Mouse (Mus musculus) hindbrain, embryonic 13.5 days (tissue): Measurements from ENCODE around the gene Il15ra. TPM values are rescaled to one million over a fixed set of nuclear protein-coding genes. Genes with fewer than 3 reads are reported as not detected.

Experiments
- ATAC-seq: fragments of 200-750 bp; cut with Nextera tagmentation; 2 replicates; pipeline ENCODE4 v1.8.0; 2017; ENCODE audit warnings: moderate TSS enrichment; ENCODE audit not compliant: low FRiP score
- H3K27ac ChIP-seq: fragments of 300-500 bp; sonication (generic); 2 replicates; pipeline ENCODE4 v1.5.1; 2015; ENCODE audit warnings: inconsistent platforms, mild to moderate bottlenecking, moderate library complexity
- H3K27me3 ChIP-seq: fragments of 300-500 bp; sonication (generic); 2 replicates; pipeline ENCODE4 v1.6.1; 2015; ENCODE audit warnings: mild to moderate bottlenecking, inconsistent platforms
- H3K36me3 ChIP-seq: fragments of 300-500 bp; sonication (generic); 2 replicates; pipeline ENCODE4 v1.6.1; 2015; ENCODE audit warnings: mild to moderate bottlenecking, inconsistent platforms
- H3K4me1 ChIP-seq: fragments of 300-500 bp; sonication (generic); replicated peaks from 2 replicates; pipeline ENCODE4 v1.6.1; 2015; ENCODE audit warnings: inconsistent platforms
- H3K4me2 ChIP-seq: fragments of 300-500 bp; sonication (generic); 2 replicates; pipeline ENCODE4 v1.6.1; 2015; ENCODE audit warnings: inconsistent platforms, mild to moderate bottlenecking, moderate library complexity
- H3K4me3 ChIP-seq: fragments of 300-500 bp; sonication (generic); 2 replicates; pipeline ENCODE4 v1.5.1; 2015; ENCODE audit warnings: mild to moderate bottlenecking, inconsistent platforms
- H3K9ac ChIP-seq: fragments of 300-500 bp; sonication (generic); 2 replicates; pipeline ENCODE4 v1.6.1; 2015; ENCODE audit warnings: mild to moderate bottlenecking, inconsistent platforms
- H3K9me3 ChIP-seq: fragments of 300-500 bp; sonication (generic); 2 replicates; pipeline ENCODE4 v1.6.1; 2016; ENCODE audit warnings: inconsistent platforms
- WGBS: fragments of 180-500 bp; shearing (Covaris S2); methylation state at CpG from one replicate; pipeline ENCODE4 v1.1.7; 2015; 5-methylcytosine and 5-hydroxymethylcytosine counted together
- polyA plus RNA-seq: library from polyadenylated mRNA; unstranded; fragments of >200 nt; fragmentation: Nextera tagmentation; extraction: Ambion mirVana; gene quantifications from 2 replicates; pipeline ENCODE4 v1.2.1, GENCODE M21; 2015

Il15ra gene
- polyA plus RNA-seq, 1 experiment from 2014 or later, result 0.82 TPM

- no peak overlapping the region for H3K4me2 ChIP-seq
- H3K4me3 ChIP-seq, result no peak overlapping the region
- H3K27ac ChIP-seq, result no peak overlapping the region
- no peaks in the 10 kb centered on the region for H3K4me1 ChIP-seq
- ATAC-seq, result no peak
- H3K9ac ChIP-seq, result no peak overlapping the region
- no peaks in the 10 kb centered on the region for H3K36me3 ChIP-seq
- 0 out of 2 replicates have a peak, but pooled peaks cover 6% of the 10 kb centered on the region for H3K27me3 ChIP-seq
- no peaks in the 10 kb centered on the region for H3K9me3 ChIP-seq
- WGBS, result 77% methylated on average over 3 of the region's 3 CpGs
Measured at GRCm38 (mm10) chr2:11713021-11713420, 7.9 kb downstream of the Il15ra start.

- ATAC-seq, result no peak
- H3K27me3 ChIP-seq, result no peaks in the 10 kb centered on the region
- no peaks in the 10 kb centered on the region for H3K4me1 ChIP-seq
- H3K9me3 ChIP-seq, result no peaks in the 10 kb centered on the region
- H3K36me3 ChIP-seq, result no peaks in the 10 kb centered on the region
- WGBS, result 90% methylated on average over 4 of the region's 4 CpGs
- H3K9ac ChIP-seq, result no peak overlapping the region
- no peak overlapping the region for H3K4me3 ChIP-seq
- no peak overlapping the region for H3K27ac ChIP-seq
- H3K4me2 ChIP-seq, result no peak overlapping the region
Measured at GRCm38 (mm10) chr2:11714535-11714934, 9.4 kb downstream of the Il15ra start.

DNA sequence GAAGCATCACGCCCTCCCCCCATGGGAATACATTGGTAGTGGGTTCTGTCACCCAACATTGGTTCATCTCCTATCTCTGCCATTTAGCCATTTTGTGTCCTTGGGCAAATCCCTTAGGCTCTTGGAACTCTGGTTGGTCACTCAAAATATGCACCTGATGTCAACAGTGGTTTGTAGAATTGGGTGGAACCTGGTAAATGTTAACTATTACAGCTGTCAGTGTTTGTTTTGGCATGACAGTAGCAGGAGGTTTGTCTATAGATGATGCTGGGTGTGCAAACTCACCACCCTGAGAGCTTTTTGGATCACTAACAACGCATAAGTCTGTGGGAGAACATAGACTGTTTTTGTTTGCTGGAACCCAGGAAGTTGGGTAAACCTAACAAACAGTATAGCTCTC lies 13.5 kb downstream of the Il15ra start:
- WGBS, result 91% methylated on average over 2 of the region's 2 CpGs
- no peak overlapping the region for H3K27ac ChIP-seq
- H3K4me3 ChIP-seq, result no peak overlapping the region

GRCm38 (mm10) chr2:11722564-11722963 lies 17.5 kb downstream of the Il15ra start:
- H3K27ac ChIP-seq, result no peak overlapping the region
- no peak for ATAC-seq
- H3K9me3 ChIP-seq, result no peaks in the 10 kb centered on the region
- H3K4me2 ChIP-seq, result no peak overlapping the region
- no peak overlapping the region for H3K9ac ChIP-seq
- 93% methylated on average over 9 of the region's 9 CpGs for WGBS
- H3K36me3 ChIP-seq, result no peaks in the 10 kb centered on the region
- H3K4me3 ChIP-seq, result no peak overlapping the region
- no peaks in the 10 kb centered on the region for H3K27me3 ChIP-seq
- H3K4me1 ChIP-seq, result no peaks in the 10 kb centered on the region

More for the DNA sequence above, 13.5 kb downstream of the Il15ra start:
- Histone ChIP-seq H3K4me2 (no peak overlapping the region), H3K9me3 (no peaks in the 10 kb centered on the region), H3K27me3 (no peaks in the 10 kb centered on the region), H3K4me1 (no peaks in the 10 kb centered on the region), H3K36me3 (no peaks in the 10 kb centered on the region), H3K9ac (no peak overlapping the region)
- no peak for ATAC-seq

DNA sequence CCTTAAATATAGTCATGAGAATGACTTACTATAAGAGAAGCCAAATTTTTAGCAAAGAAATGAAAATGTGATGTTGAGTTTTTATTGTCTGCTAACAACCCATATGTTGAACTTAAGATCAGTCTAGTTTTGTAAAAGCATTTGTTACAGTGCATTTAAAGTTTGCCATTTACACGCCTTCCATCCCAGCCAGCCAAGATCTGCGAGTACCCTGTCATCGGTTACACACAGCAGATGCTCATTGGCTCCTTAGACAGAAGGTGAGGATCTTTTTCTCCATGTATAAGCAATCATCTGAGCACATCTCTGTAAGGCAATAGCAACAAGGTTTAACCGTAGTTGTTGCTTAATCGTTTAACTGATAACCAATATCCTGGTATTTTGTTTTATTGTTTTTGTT lies 22.5 kb downstream of the Il15ra start:
- no peak for ATAC-seq
- Histone ChIP-seq H3K36me3 (no peaks in the 10 kb centered on the region), H3K27me3 (no peaks in the 10 kb centered on the region), H3K4me2 (no peak overlapping the region), H3K27ac (no peak overlapping the region), H3K9ac (no peak overlapping the region), H3K4me3 (no peak overlapping the region), H3K9me3 (no peaks in the 10 kb centered on the region), H3K4me1 (no peaks in the 10 kb centered on the region)
- WGBS, result 96% methylated on average over 5 of the region's 5 CpGs

- Histone ChIP-seq H3K36me3 (no peaks in the 10 kb centered on the region), H3K4me3 (no peak overlapping the region), H3K27me3 (no peaks in the 10 kb centered on the region), H3K4me2 (no peak overlapping the region), H3K27ac (no peak overlapping the region), H3K9ac (no peak overlapping the region), H3K4me1 (no peaks in the 10 kb centered on the region), H3K9me3 (no peaks in the 10 kb centered on the region)
- no peak for ATAC-seq
- WGBS, result 68% methylated on average over 3 of the region's 3 CpGs
Measured at GRCm38 (mm10) chr2:11729091-11729490, 24.0 kb downstream of the Il15ra start.

DNA sequence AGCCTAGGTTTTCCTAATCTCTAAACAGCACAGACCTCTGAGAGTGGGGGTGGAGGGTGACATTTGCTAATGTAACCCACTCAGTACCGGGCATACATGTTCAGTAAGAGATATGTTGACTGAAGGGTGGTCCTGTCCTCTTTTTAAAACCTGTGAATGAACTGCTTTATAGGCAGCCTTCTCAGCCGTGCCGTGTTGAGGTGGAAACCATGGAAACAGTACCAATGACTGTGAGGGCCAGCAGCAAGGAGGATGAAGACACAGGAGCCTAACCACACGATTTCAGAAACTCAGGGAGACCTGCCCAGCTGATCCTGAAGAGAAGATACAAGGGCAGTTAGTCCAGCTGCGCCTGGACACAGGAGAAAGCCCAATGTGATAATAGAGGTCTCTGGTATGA lies 27.9 kb downstream of the Il15ra start:
- H3K27me3 ChIP-seq, result no peaks in the 10 kb centered on the region
- H3K9me3 ChIP-seq, result no peaks in the 10 kb centered on the region
- no peak overlapping the region for H3K9ac ChIP-seq
- 67% methylated on average over 5 of the region's 5 CpGs for WGBS
- ATAC-seq, result no peak
- no peak overlapping the region for H3K27ac ChIP-seq
- no peak overlapping the region for H3K4me3 ChIP-seq
- no peaks in the 10 kb centered on the region for H3K4me1 ChIP-seq
- H3K4me2 ChIP-seq, result no peak overlapping the region
- H3K36me3 ChIP-seq, result peaks cover 11% of the 10 kb centered on the region; the same call in 1 of the 2 replicates

GRCm38 (mm10) chr2:11735853-11736252 lies 30.8 kb downstream of the Il15ra start:
- no peaks in the 10 kb centered on the region for H3K27me3 ChIP-seq
- H3K4me2 ChIP-seq, result no peak overlapping the region
- H3K27ac ChIP-seq, result no peak overlapping the region
- peaks cover 37% of the 10 kb centered on the region for H3K36me3 ChIP-seq
- no peaks in the 10 kb centered on the region for H3K9me3 ChIP-seq
- H3K4me3 ChIP-seq, result no peak overlapping the region
- no peak overlapping the region for H3K9ac ChIP-seq
- 91% methylated on average over 6 of the region's 6 CpGs for WGBS
- H3K4me1 ChIP-seq, result no peaks in the 10 kb centered on the region
- ATAC-seq, result no peak

- ATAC-seq, result 0 out of 2 replicates have a peak, but pooled peaks have one; percentile 21
- Histone ChIP-seq H3K4me3 (no peak overlapping the region), H3K27ac (no peak overlapping the region), H3K36me3 (peaks cover 66% of the 10 kb centered on the region), H3K9ac (no peak overlapping the region), H3K4me1 (no peaks in the 10 kb centered on the region), H3K9me3 (no peaks in the 10 kb centered on the region), H3K27me3 (no peaks in the 10 kb centered on the region), H3K4me2 (no peak overlapping the region)
- WGBS, result 92% methylated on average over 3 of the region's 3 CpGs
Measured at GRCm38 (mm10) chr2:11738794-11739193, 33.7 kb downstream of the Il15ra start.

DNA sequence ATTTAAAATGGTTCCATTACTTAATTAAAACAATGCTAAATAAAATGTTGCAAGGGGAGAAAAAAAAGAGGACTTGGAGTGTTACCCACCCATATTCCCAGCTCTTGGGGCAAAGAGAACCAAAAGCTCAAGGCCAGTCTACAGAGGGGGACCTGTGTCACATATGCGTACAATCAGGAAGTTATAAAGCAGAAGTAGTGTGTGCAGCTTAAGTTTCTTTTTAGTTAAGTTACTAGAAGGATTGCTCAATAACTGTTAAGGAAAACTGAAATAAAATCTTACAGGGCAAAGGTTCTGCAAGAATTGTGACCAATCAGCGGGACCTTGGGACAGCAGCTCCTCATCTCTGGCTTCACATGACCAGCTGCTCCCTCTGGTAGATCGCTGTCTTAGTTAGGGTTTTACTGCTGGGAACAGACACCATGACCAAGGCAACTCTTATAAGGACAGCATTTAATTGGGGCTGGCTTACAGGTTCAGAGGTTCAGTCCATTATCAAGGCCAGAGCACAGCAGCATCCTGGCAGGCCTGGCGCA lies 34.5 kb downstream of the Il15ra start:
- Histone ChIP-seq H3K27ac (no peak overlapping the region), H3K9ac (no peak overlapping the region), H3K9me3 (no peaks in the 10 kb centered on the region), H3K27me3 (no peaks in the 10 kb centered on the region), H3K4me1 (no peaks in the 10 kb centered on the region), H3K4me3 (no peak overlapping the region), H3K36me3 (peaks cover 74% of the 10 kb centered on the region), H3K4me2 (no peak overlapping the region)
- WGBS, result 92% methylated on average over 4 of the region's 4 CpGs
- no peak for ATAC-seq

DNA sequence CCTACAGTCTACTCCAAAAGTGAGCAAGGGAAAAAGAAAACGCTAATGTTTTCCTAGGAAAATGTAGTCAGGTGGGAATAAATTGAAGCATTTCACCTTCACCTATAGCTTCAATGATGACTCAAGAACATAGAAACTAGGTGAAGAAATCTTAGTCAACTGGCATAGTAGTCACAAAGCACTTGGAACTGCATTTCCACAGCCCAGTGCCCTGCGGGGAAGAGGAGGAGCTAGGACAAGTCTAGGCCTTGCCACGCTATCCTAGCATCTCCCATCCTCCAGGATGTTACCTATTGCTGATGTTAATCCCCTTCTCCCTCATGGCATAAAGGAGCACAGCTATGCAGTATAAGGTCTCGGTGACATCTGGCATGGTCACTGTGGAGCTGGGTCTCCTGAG lies 57.5 kb downstream of the Il15ra start:
- Histone ChIP-seq H3K4me3 (no peak overlapping the region), H3K36me3 (peaks cover 99% of the 10 kb centered on the region), H3K4me1 (no peaks in the 10 kb centered on the region), H3K27ac (no peak overlapping the region), H3K9me3 (no peaks in the 10 kb centered on the region), H3K27me3 (no peaks in the 10 kb centered on the region), H3K9ac (no peak overlapping the region), H3K4me2 (no peak overlapping the region)
- no peak for ATAC-seq
- WGBS, result 97% methylated on average over 4 of the region's 4 CpGs

- no peak for ATAC-seq
- H3K36me3 ChIP-seq, result peaks cover 82% of the 10 kb centered on the region
- WGBS, result 87% methylated on average over 4 of the region's 4 CpGs
Measured at GRCm38 (mm10) chr2:11765694-11766093, 60.6 kb downstream of the Il15ra start.

GRCm38 (mm10) chr2:11766485-11767160 lies 61.5 kb downstream of the Il15ra start:
- Histone ChIP-seq H3K4me3 (no peak overlapping the region), H3K9me3 (no peaks in the 10 kb centered on the region), H3K4me1 (no peaks in the 10 kb centered on the region), H3K4me2 (no peak overlapping the region), H3K27ac (no peak overlapping the region), H3K27me3 (no peaks in the 10 kb centered on the region), H3K9ac (no peak overlapping the region), H3K36me3 (peaks cover 72% of the 10 kb centered on the region)
- 88% methylated on average over 5 of the region's 5 CpGs for WGBS
- ATAC-seq, result no peak

More at GRCm38 (mm10) chr2:11765694-11766093, 60.6 kb downstream of the Il15ra start:
- no peaks in the 10 kb centered on the region for H3K4me1 ChIP-seq
- H3K4me3 ChIP-seq, result no peak overlapping the region
- H3K27me3 ChIP-seq, result no peaks in the 10 kb centered on the region
- H3K9ac ChIP-seq, result no peak overlapping the region
- H3K9me3 ChIP-seq, result no peaks in the 10 kb centered on the region
- no peak overlapping the region for H3K4me2 ChIP-seq
- no peak overlapping the region for H3K27ac ChIP-seq
